Mouse (Mus musculus) liver, embryonic 14.5 days (tissue): ENCODE data around the gene Qsox1. TPM values are rescaled to one million over a fixed set of nuclear protein-coding genes. Genes with fewer than 3 reads are reported as not detected.

Source experiments
- ATAC-seq: fragments of 200-750 bp; cut with Nextera tagmentation; 2 replicates; pipeline ENCODE4 v1.8.0; 2017; ENCODE audit warnings: moderate number of reproducible peaks, mild to moderate bottlenecking, moderate library complexity; ENCODE audit not compliant: insufficient read depth
- DNase-seq, 3 experiments: peaks; one replicate each; pipeline ENCODE4 v3.0.0-alpha.2; 2012 to 2013; ENCODE audit warnings: low read depth in 3 of 3, low spot score in 3 of 3
- H3K27ac ChIP-seq: fragments of 300-500 bp; sonication (generic); 2 replicates; pipeline ENCODE4 v1.5.1; 2014; ENCODE audit warnings: moderate library complexity, mild to moderate bottlenecking, control low read depth, inconsistent platforms
- H3K27me3 ChIP-seq: fragments of 300-500 bp; sonication (generic); 2 replicates; pipeline ENCODE4 v1.6.1; 2014; ENCODE audit warnings: mild to moderate bottlenecking, low read length, moderate library complexity; ENCODE audit not compliant: control insufficient read depth, insufficient read depth
- H3K36me3 ChIP-seq: fragments of 300-500 bp; sonication (generic); replicated peaks from 2 replicates; pipeline ENCODE4 v1.6.1; 2014; ENCODE audit warnings: low read depth; ENCODE audit not compliant: control insufficient read depth, insufficient read depth
- H3K4me1 ChIP-seq, 2 experiments: fragments of 200-500 bp in 1 of 2; fragments of 300-500 bp in 1 of 2; sonication (generic) in 1 of 2; replicated peaks; 2 replicates each; pipeline ENCODE4 v1.6.1; 2012 to 2014; ENCODE audit warnings: antibody characterized with exemption in 1 of 2, inconsistent platforms in 1 of 2, low read length in 1 of 2; ENCODE audit not compliant: control insufficient read depth in 2 of 2, insufficient read depth in 2 of 2
- H3K4me2 ChIP-seq: fragments of 300-500 bp; sonication (generic); 2 replicates; pipeline ENCODE4 v1.6.1; 2014; ENCODE audit warnings: low read depth, mild to moderate bottlenecking, control low read depth, moderate library complexity
- H3K4me3 ChIP-seq, 2 experiments: fragments of 200-500 bp in 1 of 2; fragments of 300-500 bp in 1 of 2; sonication (generic) in 1 of 2; 2 replicates each; pipeline ENCODE4 v1.5.1; 2012 to 2014; ENCODE audit warnings: low read depth in 2 of 2, low read length in 2 of 2, mild to moderate bottlenecking in 2 of 2, control low read depth in 1 of 2, inconsistent platforms in 1 of 2, moderate library complexity in 1 of 2; ENCODE audit not compliant: insufficient read depth in 1 of 2
- H3K9ac ChIP-seq: fragments of 300-500 bp; sonication (generic); replicated peaks from 2 replicates; pipeline ENCODE4 v1.6.1; 2014; ENCODE audit warnings: mild to moderate bottlenecking, control low read depth, moderate library complexity
- H3K9me3 ChIP-seq: fragments of 300-500 bp; sonication (generic); 2 replicates; pipeline ENCODE4 v1.6.1; 2016; ENCODE audit warnings: low read length, mixed read lengths; ENCODE audit not compliant: control insufficient read depth
- CTCF ChIP-seq: IDR thresholded peaks from 2 replicates; pipeline ENCODE4 v1.5.1; 2016; ENCODE audit warnings: antibody characterized with exemption, low read depth, control low read depth
- EP300 ChIP-seq: IDR thresholded peaks from 2 replicates; pipeline ENCODE4 v1.6.1; 2016; ENCODE audit warnings: antibody characterized with exemption, low read depth
- WGBS: fragments of 180-500 bp; shearing (Covaris S2); extraction: QIAGEN DNeasy Blood & Tissue Kit; methylation state at CpG from one replicate; pipeline ENCODE4 v1.1.7; 2014; ENCODE audit not compliant: insufficient replicate concordance; 5-methylcytosine and 5-hydroxymethylcytosine counted together
- polyA plus RNA-seq, 2 experiments: library from polyadenylated mRNA; depleted of rRNA in 1 of 2; stranded (reverse) in 1 of 2; unstranded in 1 of 2; fragments of >200 nt; fragmentation: Nextera tagmentation in 1 of 2; extraction: Ambion mirVana in 1 of 2; gene quantifications; 2 replicates each; pipeline versions ENCODE4 v1.2.1 to v1.2.3; 2012 to 2014

Qsox1 gene
- polyA plus RNA-seq, 2 experiments, result 11.0 to 16.5 TPM

- no peak overlapping the region for H3K27ac ChIP-seq
- TF ChIP-seq EP300, result no peak
- TF ChIP-seq CTCF, result no peak
- WGBS, result 58% methylated on average over 4 of the region's 4 CpGs
These were observed 54.0 kb downstream of the Qsox1 start for GRCm38 (mm10) chr1:155758711-155759110.

GRCm38 (mm10) chr1:155757621-155758020, 55.1 kb downstream of the Qsox1 start:
- Histone ChIP-seq H3K9ac (no peak overlapping the region), H3K4me1 (no peaks in the 10 kb centered on the region), H3K4me3 (no peak overlapping the region), H3K36me3 (no peaks in the 10 kb centered on the region), H3K27me3 (peaks cover 3% of the 10 kb centered on the region), H3K27ac (no peak overlapping the region), H3K4me2 (no peak overlapping the region), H3K9me3 (no peaks in the 10 kb centered on the region)
- DNase-seq, result no peak
- ATAC-seq, result no peak
- 66% methylated on average over 7 of the region's 7 CpGs for WGBS
- no peak for TF ChIP-seq EP300
- TF ChIP-seq CTCF, result no peak

More at GRCm38 (mm10) chr1:155758711-155759110, 54.0 kb downstream of the Qsox1 start:
- Histone ChIP-seq H3K36me3 (no peaks in the 10 kb centered on the region), H3K27me3 (no peaks in the 10 kb centered on the region; the same call in 1 of the 2 replicates), H3K9ac (no peak overlapping the region), H3K4me1 (no peaks in the 10 kb centered on the region), H3K4me2 (no peak overlapping the region), H3K9me3 (no peaks in the 10 kb centered on the region), H3K4me3 (no peak overlapping the region)
- ATAC-seq, result no peak
- DNase-seq, result no peak

DNA sequence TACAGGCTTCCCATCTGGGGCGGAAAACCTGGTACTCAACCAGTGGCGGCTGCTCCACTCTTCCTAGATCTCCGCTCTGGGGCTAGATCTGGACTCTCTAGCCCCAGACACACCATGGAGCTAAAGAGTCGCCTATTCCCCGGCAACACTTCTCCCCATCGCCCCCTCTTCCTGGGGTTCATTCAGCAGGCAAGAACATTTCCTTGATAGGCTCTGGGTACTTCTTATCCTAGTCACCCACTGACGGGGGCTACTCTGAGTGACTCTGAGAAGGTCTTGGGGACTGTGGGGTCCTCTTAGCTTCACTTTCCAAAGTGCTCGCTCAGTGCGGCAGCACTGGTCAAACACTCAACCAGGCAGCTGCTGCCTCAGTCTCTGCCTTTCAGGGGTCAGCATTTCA, 59.3 kb downstream of the Qsox1 start:
- ATAC-seq (no peak), DNase-seq (no peak)
- Histone ChIP-seq H3K9me3 (no peaks in the 10 kb centered on the region), H3K36me3 (no peaks in the 10 kb centered on the region), H3K27ac (no peak overlapping the region), H3K9ac (no peak overlapping the region), H3K4me3 (no peak overlapping the region), H3K4me2 (no peak overlapping the region), H3K27me3 (peaks cover 9% of the 10 kb centered on the region), H3K4me1 (no peaks in the 10 kb centered on the region)
- WGBS, result 61% methylated on average over 9 of the region's 9 CpGs
- TF ChIP-seq EP300 (no peak), CTCF (no peak)

DNA sequence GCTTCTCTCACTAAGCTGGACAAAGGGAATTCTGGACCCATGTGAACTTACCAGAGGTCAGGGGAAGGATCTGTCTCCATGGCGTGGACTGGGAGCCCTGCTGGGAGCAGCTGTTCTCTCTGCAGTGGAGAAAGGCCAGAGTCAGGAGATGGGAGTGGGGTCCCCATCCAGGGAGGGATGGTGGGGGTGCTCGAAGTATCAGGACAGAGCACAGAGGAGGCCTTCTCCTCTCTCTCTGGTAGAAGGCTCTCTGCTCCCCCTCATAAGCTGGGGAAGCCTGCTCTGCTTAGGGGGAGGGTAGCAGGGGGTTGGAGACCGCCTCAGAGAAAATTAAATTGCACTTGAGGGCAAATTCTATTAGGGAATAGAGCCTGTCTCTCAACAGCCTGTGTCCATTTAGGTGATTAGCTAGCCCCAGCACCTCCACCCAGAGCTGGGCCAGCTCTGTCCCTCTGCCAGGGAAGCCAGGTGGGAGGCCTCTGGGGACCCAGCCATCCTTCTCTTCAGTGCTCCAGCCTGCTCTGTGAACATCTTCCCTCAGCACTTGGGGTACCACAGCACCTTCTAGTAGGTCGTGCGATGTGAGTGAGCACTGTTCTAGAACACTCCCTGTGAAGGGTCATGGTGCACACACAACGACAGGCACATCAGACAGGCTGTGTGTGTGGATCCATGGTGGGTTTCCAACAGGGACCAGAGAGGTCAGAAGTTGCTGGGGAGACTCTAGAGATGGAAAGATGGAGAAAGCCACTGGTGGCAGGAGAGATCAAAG, 61.0 kb downstream of the Qsox1 start, which contains the start of gene Lhx4:
TSS of gene Lhx4 (minus strand) at position 201 of the 772 bp plus-strand sequence.
- H3K36me3 ChIP-seq, result no peaks in the 10 kb centered on the region
- no peak for TF ChIP-seq CTCF
- TF ChIP-seq EP300, result no peak
- H3K9ac ChIP-seq, result no peak within 1 kb of the TSS
- H3K27ac ChIP-seq, result no peak within 1 kb of the TSS
- 37% methylated on average over 6 of the region's 6 CpGs for WGBS
- no peaks in the 10 kb centered on the region for H3K4me1 ChIP-seq
- no peaks in the 10 kb centered on the region for H3K9me3 ChIP-seq
- H3K27me3 ChIP-seq, result peaks cover 23% of the 10 kb centered on the region
- DNase-seq, result no peak
- H3K4me2 ChIP-seq, result no peak within 1 kb of the TSS
- ATAC-seq, result no peak
- no peak within 1 kb of the TSS for H3K4me3 ChIP-seq

- DNase-seq, result no peak
- 23% methylated on average over 11 of the region's 11 CpGs for WGBS
- Histone ChIP-seq H3K27ac (no peak overlapping the region), H3K4me2 (no peak overlapping the region), H3K27me3 (peaks cover 33% of the 10 kb centered on the region), H3K4me1 (no peaks in the 10 kb centered on the region), H3K36me3 (no peaks in the 10 kb centered on the region), H3K9me3 (no peaks in the 10 kb centered on the region), H3K9ac (no peak overlapping the region), H3K4me3 (no peak overlapping the region)
- ATAC-seq, result no peak
- TF ChIP-seq CTCF, result no peak
These were observed 62.0 kb downstream of the Qsox1 start for GRCm38 (mm10) chr1:155750517-155751178.
